Mouse (Mus musculus) forebrain, postnatal 0 days (tissue): ENCODE measurements around the gene Nup205. TPM values are rescaled to one million over a fixed set of nuclear protein-coding genes. Genes with fewer than 3 reads are reported as not detected.

Source experiments
- ATAC-seq: fragments of 200-750 bp; cut with Nextera tagmentation; 2 replicates; pipeline ENCODE4 v1.8.0; 2017; ENCODE audit warnings: mild to moderate bottlenecking, moderate library complexity
- DNase-seq: peaks from one replicate; pipeline ENCODE4 v3.0.0-alpha.2; 2015
- H3K27ac ChIP-seq: fragments of 300-500 bp; sonication (generic); 2 replicates; pipeline ENCODE4 v1.5.1; 2014; ENCODE audit warnings: low read depth, mild to moderate bottlenecking, antibody characterized with exemption, low read length, moderate library complexity, mixed read lengths
- H3K27me3 ChIP-seq: fragments of 300-500 bp; sonication (generic); 2 replicates; pipeline ENCODE4 v1.6.1; 2014; ENCODE audit warnings: mild to moderate bottlenecking, low read length, mixed read lengths; ENCODE audit not compliant: insufficient read depth
- H3K36me3 ChIP-seq: fragments of 300-500 bp; sonication (generic); 2 replicates; pipeline ENCODE4 v1.6.1; 2014; ENCODE audit warnings: mild to moderate bottlenecking, moderate library complexity; ENCODE audit not compliant: insufficient read depth
- H3K4me1 ChIP-seq: fragments of 300-500 bp; sonication (generic); 2 replicates; pipeline ENCODE4 v1.6.1; 2014; ENCODE audit warnings: antibody characterized with exemption; ENCODE audit not compliant: insufficient read depth
- H3K4me2 ChIP-seq: fragments of 300-500 bp; sonication (generic); 2 replicates; pipeline ENCODE4 v1.6.1; 2014; ENCODE audit warnings: low read depth, mild to moderate bottlenecking, moderate library complexity
- H3K4me3 ChIP-seq: fragments of 300-500 bp; sonication (generic); 2 replicates; pipeline ENCODE4 v1.5.1; 2014; ENCODE audit warnings: low read depth, low read length, mixed read lengths
- H3K9ac ChIP-seq: fragments of 300-500 bp; sonication (generic); 2 replicates; pipeline ENCODE4 v1.6.1; 2014; ENCODE audit warnings: mild to moderate bottlenecking
- H3K9me3 ChIP-seq: fragments of 300-500 bp; sonication (generic); 2 replicates; pipeline ENCODE4 v1.6.1; 2016; ENCODE audit warnings: low read length
- CTCF ChIP-seq: sonication (generic); IDR thresholded peaks from 2 replicates; pipeline ENCODE4 v1.5.1; 2016; ENCODE audit warnings: antibody characterized with exemption, control low read depth, low read depth
- WGBS: fragments of 180-500 bp; shearing (Covaris S2); extraction: QIAGEN DNeasy Blood & Tissue Kit; methylation state at CpG from one replicate; pipeline ENCODE4 v1.1.7; 2014; 5-methylcytosine and 5-hydroxymethylcytosine counted together
- polyA plus RNA-seq: library from polyadenylated mRNA; unstranded; fragments of >200 nt; fragmentation: Nextera tagmentation; extraction: Ambion mirVana; gene quantifications from 2 replicates; pipeline ENCODE4 v1.2.1, GENCODE M21; 2015
- total RNA-seq: library from RNA; depleted of rRNA; stranded (reverse); fragments of >200 nt; gene quantifications from 2 replicates; pipeline ENCODE4 v1.2.3, GENCODE M21; 2014

The Nup205 gene
- total and polyA plus RNA-seq, 2 experiments from 2014 or later = 10.7 to 55.3 TPM

- peak; percentile 19 for DNase-seq
- no peak for ATAC-seq
- WGBS = 61% methylated on average over 12 of the region's 12 CpGs
- H3K4me3 ChIP-seq = no peak overlapping the region
- no peak overlapping the region for H3K27ac ChIP-seq
- no peak for TF ChIP-seq CTCF
- no peaks in the 10 kb centered on the region for H3K27me3 ChIP-seq
- no peak overlapping the region for H3K9ac ChIP-seq
- H3K4me2 ChIP-seq = no peak overlapping the region
- no peaks in the 10 kb centered on the region for H3K36me3 ChIP-seq
- no peaks in the 10 kb centered on the region for H3K4me1 ChIP-seq
- no peaks in the 10 kb centered on the region for H3K9me3 ChIP-seq
These were observed 94.1 kb downstream of the Nup205 start for GRCm38 (mm10) chr6:35271094-35271855.

GRCm38 (mm10) chr6:35271868-35272765, 94.9 kb downstream of the Nup205 start:
- H3K4me1 ChIP-seq = no peaks in the 10 kb centered on the region

GRCm38 (mm10) chr6:35273391-35274082, 96.3 kb downstream of the Nup205 start:
- DNase-seq = no peak
- 89% methylated on average over 11 of the region's 11 CpGs for WGBS
- Histone ChIP-seq H3K27me3 (no peaks in the 10 kb centered on the region), H3K9ac (no peak overlapping the region), H3K9me3 (no peaks in the 10 kb centered on the region), H3K27ac (no peak overlapping the region), H3K4me2 (no peak overlapping the region), H3K4me1 (no peaks in the 10 kb centered on the region), H3K4me3 (no peak overlapping the region), H3K36me3 (no peaks in the 10 kb centered on the region)
- TF ChIP-seq CTCF = no peak
- no peak for ATAC-seq

More at GRCm38 (mm10) chr6:35271868-35272765, 94.9 kb downstream of the Nup205 start:
- DNase-seq (no peak), ATAC-seq (no peak)
- Histone ChIP-seq H3K9me3 (no peaks in the 10 kb centered on the region), H3K27me3 (no peaks in the 10 kb centered on the region), H3K4me3 (no peak overlapping the region), H3K4me2 (no peak overlapping the region), H3K9ac (no peak overlapping the region), H3K27ac (no peak overlapping the region), H3K36me3 (no peaks in the 10 kb centered on the region)
- no peak for TF ChIP-seq CTCF
- WGBS = 88% methylated on average over 20 of the region's 20 CpGs

- Histone ChIP-seq H3K4me3 (no peak overlapping the region), H3K9ac (no peak overlapping the region), H3K27ac (no peak overlapping the region), H3K9me3 (no peaks in the 10 kb centered on the region), H3K4me2 (no peak overlapping the region), H3K36me3 (no peaks in the 10 kb centered on the region), H3K4me1 (no peaks in the 10 kb centered on the region), H3K27me3 (no peaks in the 10 kb centered on the region)
- DNase-seq (no peak), ATAC-seq (no peak)
- no peak for TF ChIP-seq CTCF
- WGBS = 68% methylated on average over 10 of the region's 10 CpGs
These were observed 100.8 kb downstream of the Nup205 start for GRCm38 (mm10) chr6:35277903-35278587.

- TF ChIP-seq CTCF = no peak
- H3K36me3 ChIP-seq = no peaks in the 10 kb centered on the region
- no peak overlapping the region for H3K4me3 ChIP-seq
- ATAC-seq = no peak
- 87% methylated on average over 10 of the region's 10 CpGs for WGBS
- no peaks in the 10 kb centered on the region for H3K9me3 ChIP-seq
- no peak for DNase-seq
- no peak overlapping the region for H3K4me2 ChIP-seq
- no peak overlapping the region for H3K9ac ChIP-seq
- no peak overlapping the region for H3K27ac ChIP-seq
- no peaks in the 10 kb centered on the region for H3K27me3 ChIP-seq
- H3K4me1 ChIP-seq = no peaks in the 10 kb centered on the region
These were observed 102.1 kb downstream of the Nup205 start for GRCm38 (mm10) chr6:35279306-35279705.

GRCm38 (mm10) chr6:35288114-35288761, 111.0 kb downstream of the Nup205 start:
- DNase-seq (peak; percentile 55), ATAC-seq (peak; percentile 75)
- Histone ChIP-seq H3K36me3 (no peaks in the 10 kb centered on the region), H3K9me3 (no peaks in the 10 kb centered on the region), H3K27ac (no peak overlapping the region), H3K4me1 (peaks cover 10% of the 10 kb centered on the region; the same call in 1 of the 2 replicates), H3K9ac (no peak overlapping the region), H3K4me3 (no peak overlapping the region), H3K4me2 (no peak overlapping the region), H3K27me3 (no peaks in the 10 kb centered on the region)
- peak; percentile 27; the same call in 1 of the 2 replicates for TF ChIP-seq CTCF
- 40% methylated on average over 11 of the region's 11 CpGs for WGBS
